Mouse (Mus musculus): ENCODE measurements around the gene Dpp9.

- no peak for TF ChIP-seq POLR2A (IDR thresholded peaks at IDR 0.05; ENCODE audit: borderline replicate concordance, extremely low read depth, insufficient read depth, insufficient read length, poor library complexity, severe bottlenecking)
- TF ChIP-seq CTCF (IDR thresholded peaks at IDR 0.05; ENCODE audit: borderline replicate concordance, extremely low read depth, insufficient read depth, insufficient read length) = no peak
Observed at GRCm38 (mm10) chr17:56265011-56265410, 46.3 kb upstream of the Dpp9 start.

Data from brain, embryonic 14.5 days (tissue).